Mouse (Mus musculus) common myeloid progenitor, adult 5-6 weeks (primary cell): ENCODE measurements around the gene Srsf9. TPM values are rescaled to one million over a fixed set of nuclear protein-coding genes. Genes with fewer than 3 reads are reported as not detected.
"Not testable (repeated sequence)": the region's sequence is repeated elsewhere in the genome, so short reads cannot be mapped to it uniquely, and the experiment has no call there.

Source experiments
- ATAC-seq: replicated peaks from 2 replicates; pipeline ENCODE4 v1.8.0; 2016; ENCODE audit warnings: low read depth, mild to moderate bottlenecking, moderate TSS enrichment, inconsistent platforms; ENCODE audit not compliant: poor library complexity, severe bottlenecking
- total RNA-seq: library from RNA; stranded (forward); fragments of 200-1000, 187-1606 nt; gene quantifications from 2 replicates; pipeline ENCODE4 v1.2.3, GENCODE M21; 2017

The Srsf9 gene
- total RNA-seq, 1 experiment from 2014 or later = 92.1 TPM

- ATAC-seq = no peak
Measured at GRCm38 (mm10) chr5:115362819-115363714, 36.1 kb downstream of the Srsf9 start.

- no peak for ATAC-seq
Measured at GRCm38 (mm10) chr5:115364782-115365181, 37.8 kb downstream of the Srsf9 start.

GRCm38 (mm10) chr5:115371736-115372135, 44.8 kb downstream of the Srsf9 start:
- no peak for ATAC-seq

- ATAC-seq = no peak
Measured at GRCm38 (mm10) chr5:115373441-115374203, 46.6 kb downstream of the Srsf9 start.

GRCm38 (mm10) chr5:115374204-115374820, 47.3 kb downstream of the Srsf9 start:
- no peak for ATAC-seq

GRCm38 (mm10) chr5:115375436-115375835, 48.5 kb downstream of the Srsf9 start:
- no peak for ATAC-seq

- not testable (repeated sequence) for ATAC-seq
Measured at GRCm38 (mm10) chr5:115378882-115379281, 51.9 kb downstream of the Srsf9 start.

Other genes with a start within 250 kb of the Srsf9 start
- gene Gm10401, start 228.9 kb upstream of the Srsf9 start, total RNA-seq = 1.2 TPM in 1 of 2 replicates, not detected in the other
- 19.5 and 32.2 TPM in 2 replicates for gene Acads, start 207.8 kb upstream of the Srsf9 start, total RNA-seq
- 11.1 and 14.7 TPM in 2 replicates for gene Unc119b, start 192.2 kb upstream of the Srsf9 start, total RNA-seq
- gene Mlec, start 169.0 kb upstream of the Srsf9 start, total RNA-seq = 186 and 210 TPM in 2 replicates
- not detected in 2 replicates for gene Cabp1, start 132.8 kb upstream of the Srsf9 start, total RNA-seq
- gene Pop5, start 91.3 kb upstream of the Srsf9 start, total RNA-seq = 75.6 and 104 TPM in 2 replicates
- 56.3 and 72.0 TPM in 2 replicates for gene Rnf10, start 54.3 kb upstream of the Srsf9 start, total RNA-seq
- 38.4 and 43.7 TPM in 2 replicates for gene Coq5, start 47.5 kb upstream of the Srsf9 start, total RNA-seq
- 257 and 310 TPM in 2 replicates for gene Dynll1, start 26.2 kb upstream of the Srsf9 start, total RNA-seq
- gene Gatc, start 14.0 kb downstream of the Srsf9 start, total RNA-seq = 15.0 and 19.9 TPM in 2 replicates
- 18.7 and 19.6 TPM in 2 replicates for gene Triap1, start 14.0 kb downstream of the Srsf9 start, total RNA-seq
- gene Cox6a1, start 21.8 kb downstream of the Srsf9 start, total RNA-seq = 79.8 and 95.6 TPM in 2 replicates
- gene Msi1, start 102.4 kb downstream of the Srsf9 start, total RNA-seq = not detected in 2 replicates
- gene Pla2g1b, start 139.1 kb downstream of the Srsf9 start, total RNA-seq = not detected in 2 replicates
- gene Sirt4, start 157.5 kb downstream of the Srsf9 start, total RNA-seq = 3.6 and 14.3 TPM in 2 replicates
- gene Pxn, start 179.5 kb downstream of the Srsf9 start, total RNA-seq = 31.2 and 72.4 TPM in 2 replicates
- gene Rplp0, start 232.3 kb downstream of the Srsf9 start, total RNA-seq = 1,584 and 1,794 TPM in 2 replicates
- 32.6 and 41.8 TPM in 2 replicates for gene Gcn1l1, start 238.1 kb downstream of the Srsf9 start, total RNA-seq